Comparison of ENCODE assay signal across 19 mouse cellular contexts in genomic region chr8:124234496-124234895, GRCm38 (mm10). TPM values are rescaled to one million over a fixed set of nuclear protein-coding genes. Genes with fewer than 3 reads are reported as not detected.
DNase-seq lines count a peak whose midpoint lies in the region; ATAC-seq lines count a peak whose summit lies in the region.
"Had no signal": no experiment of that assay in that cellular context is flagged by ENCODE, and none has a peak within 500 bp of the region (broad histone marks: within the 10 kb centered on the region; RNA-seq: fewer than 3 reads in every experiment).

No protein-coding gene starts in this region.

- H3K4me1 ChIP-seq in forebrain, embryonic 13.5 days: peaks cover 51% of the 10 kb centered on the region
- H3K4me1 ChIP-seq in forebrain, embryonic 10.5 days: peaks cover 52% of the 10 kb centered on the region
- H3K4me1 ChIP-seq in hindbrain, embryonic 13.5 days (replicated peaks): peaks cover 63% of the 10 kb centered on the region
- peaks cover 57% of the 10 kb centered on the region for H3K4me1 ChIP-seq in midbrain, embryonic 15.5 days

- no peak for DNase-seq in forebrain, embryonic 10.5 days (ENCODE audit: extremely low spot score, low spot score)
- DNase-seq in thymus, postnatal 14 days: peak; percentile 80
- no peak for DNase-seq in natural killer cell, adult 2 months (ENCODE audit: low spot score in 2 of 2)
- DNase-seq in layer of hippocampus, adult 11-12 months (ENCODE audit: low spot score): no peak
- DNase-seq: adrenal gland, postnatal 14 days; heart, adult 11 months; heart, postnatal 36 days; kidney, adult 18-20 months; kidney, postnatal 25 days; liver, postnatal 0 days; lung, postnatal 4 days had no signal

- ATAC-seq in forebrain, embryonic 13.5 days: no peak
- ATAC-seq in hindbrain, embryonic 13.5 days (ENCODE audit: low FRiP score): no peak
- ATAC-seq in midbrain, embryonic 15.5 days (replicated peaks): no peak
- no peak for ATAC-seq in activated CD4-positive, CD25-positive, alpha-beta regulatory T cell, adult 4 months
- ATAC-seq: liver, postnatal 0 days had no signal

- H3K27me3 ChIP-seq in forebrain, embryonic 13.5 days: no peaks in the 10 kb centered on the region
- H3K27me3 ChIP-seq in forebrain, embryonic 10.5 days (ENCODE audit: poor library complexity, severe bottlenecking): peaks cover 23% of the 10 kb centered on the region
- H3K27me3 ChIP-seq in hindbrain, embryonic 13.5 days: no peaks in the 10 kb centered on the region
- H3K27me3 ChIP-seq in midbrain, embryonic 15.5 days (replicated peaks): no peaks in the 10 kb centered on the region
- H3K27me3 ChIP-seq: embryonic facial prominence, embryonic 15.5 days; limb, embryonic 13.5 days; stomach, embryonic 15.5 days had no signal

- H3K36me3 ChIP-seq in forebrain, embryonic 13.5 days (ENCODE audit: poor library complexity, severe bottlenecking): no peaks in the 10 kb centered on the region
- peaks cover 13% of the 10 kb centered on the region; the same call in 1 of the 2 replicates for H3K36me3 ChIP-seq in forebrain, embryonic 10.5 days (replicated peaks)
- H3K36me3 ChIP-seq in hindbrain, embryonic 13.5 days: no peaks in the 10 kb centered on the region
- no peaks in the 10 kb centered on the region for H3K36me3 ChIP-seq in midbrain, embryonic 15.5 days (replicated peaks)
- H3K36me3 ChIP-seq: embryonic facial prominence, embryonic 15.5 days; limb, embryonic 13.5 days; stomach, embryonic 15.5 days had no signal

- H3K4me2 ChIP-seq in forebrain, embryonic 13.5 days: 0 out of 2 replicates have a peak overlapping the region, but pooled peaks have one; percentile 1
- peak overlapping the region; percentile 98 for H3K4me2 ChIP-seq in hindbrain, embryonic 13.5 days
- peak overlapping the region; percentile 92 for H3K4me2 ChIP-seq in midbrain, embryonic 15.5 days
- H3K4me2 ChIP-seq: embryonic facial prominence, embryonic 15.5 days; stomach, embryonic 15.5 days had no signal

- H3K9ac ChIP-seq in forebrain, embryonic 13.5 days: 0 out of 2 replicates have a peak overlapping the region, but pooled peaks have one; percentile 14
- H3K9ac ChIP-seq in hindbrain, embryonic 13.5 days: peak overlapping the region; percentile 55
- no peak overlapping the region for H3K9ac ChIP-seq in midbrain, embryonic 15.5 days
- H3K9ac ChIP-seq: embryonic facial prominence, embryonic 15.5 days; limb, embryonic 13.5 days; liver, postnatal 0 days; stomach, embryonic 15.5 days had no signal

- no peaks in the 10 kb centered on the region for H3K9me3 ChIP-seq in forebrain, embryonic 13.5 days (replicated peaks)
- no peaks in the 10 kb centered on the region for H3K9me3 ChIP-seq in forebrain, embryonic 10.5 days
- H3K9me3 ChIP-seq in hindbrain, embryonic 13.5 days: no peaks in the 10 kb centered on the region
- H3K9me3 ChIP-seq in midbrain, embryonic 15.5 days: no peaks in the 10 kb centered on the region
- H3K9me3 ChIP-seq: embryonic facial prominence, embryonic 15.5 days; limb, embryonic 13.5 days; stomach, embryonic 15.5 days had no signal

- no peak overlapping the region for H3K27ac ChIP-seq in forebrain, embryonic 13.5 days
- no peak overlapping the region for H3K27ac ChIP-seq in forebrain, embryonic 10.5 days
- peak overlapping the region; percentile 68 for H3K27ac ChIP-seq in hindbrain, embryonic 13.5 days
- peak overlapping the region; percentile 61 for H3K27ac ChIP-seq in midbrain, embryonic 15.5 days
- H3K27ac ChIP-seq: embryonic facial prominence, embryonic 15.5 days; limb, embryonic 13.5 days; stomach, embryonic 15.5 days had no signal

- WGBS in forebrain, embryonic 13.5 days: 50% methylated on average over 2 of the region's 2 CpGs
- WGBS in forebrain, embryonic 10.5 days: 62% methylated on average over 2 of the region's 2 CpGs
- 45% methylated on average over 2 of the region's 2 CpGs for WGBS in hindbrain, embryonic 13.5 days
- 36% methylated on average over 2 of the region's 2 CpGs for WGBS in midbrain, embryonic 15.5 days

- no peak overlapping the region for H3K4me3 ChIP-seq in forebrain, embryonic 13.5 days
- H3K4me3 ChIP-seq in forebrain, embryonic 10.5 days: no peak overlapping the region
- 0 out of 2 replicates have a peak overlapping the region, but pooled peaks have one; percentile 3 for H3K4me3 ChIP-seq in hindbrain, embryonic 13.5 days
- no peak overlapping the region for H3K4me3 ChIP-seq in midbrain, embryonic 15.5 days
- H3K4me3 ChIP-seq: embryonic facial prominence, embryonic 15.5 days; limb, embryonic 13.5 days; myocyte; stomach, embryonic 15.5 days had no signal

RNA-seq across cellular contexts. Expression of gene Galnt2, which starts 3.3 kb away (rescaled TPM):
- 31.1 and 38.6 TPM in 2 replicates for polyA plus RNA-seq in forebrain, embryonic 13.5 days (2015; fragmentation: Nextera tagmentation; extraction: Ambion mirVana)
- 40.7 and 40.9 TPM in 2 replicates for polyA plus RNA-seq in forebrain, embryonic 10.5 days (2016; fragmentation: Nextera tagmentation; extraction: Ambion mirVana)
- 49.9 and 52.8 TPM in 2 replicates for polyA plus RNA-seq in hindbrain, embryonic 13.5 days (2015; fragmentation: Nextera tagmentation; extraction: Ambion mirVana)
- polyA plus RNA-seq in midbrain, embryonic 15.5 days (2015; fragmentation: Nextera tagmentation; extraction: Ambion mirVana): 67.4 and 78.1 TPM in 2 replicates
- polyA plus RNA-seq in activated CD4-positive, CD25-positive, alpha-beta regulatory T cell, adult 4 months (2017; shearing (Covaris generic)): 10 to 100 TPM; 18.2 to 20.1 TPM

Comparison
In these comparisons a context has a peak if more than half of its experiments do, and no peak if none do; other contexts are left out.
1. H3K27ac ChIP-seq: peak in hindbrain, embryonic 13.5 days (single experiment) and midbrain, embryonic 15.5 days (single experiment); none in forebrain, embryonic 13.5 days (single experiment) and forebrain, embryonic 10.5 days (single experiment).
2. H3K4me2 ChIP-seq: peak in every context shown above with its lines; median percentile 98 in hindbrain, embryonic 13.5 days; 92 in midbrain, embryonic 15.5 days; 1 in forebrain, embryonic 13.5 days.